Mouse (Mus musculus) thymus, adult 2 months (tissue): ENCODE results near the gene Ambra1.

Experiments used
- CTCF ChIP-seq: fragments of 200-500 bp; IDR thresholded peaks from 2 replicates; pipeline ENCODE4 v1.5.1; 2012; ENCODE audit warnings: mild to moderate bottlenecking, control low read depth, low read length, moderate library complexity, borderline replicate concordance; ENCODE audit not compliant: control insufficient read depth, poor library complexity, insufficient read depth; ENCODE audit errors: extremely low read depth
- POLR2A ChIP-seq: fragments of 200-500 bp; IDR thresholded peaks from 2 replicates; pipeline ENCODE4 v1.6.1; 2012; ENCODE audit warnings: mild to moderate bottlenecking, low read length, control low read depth, moderate library complexity; ENCODE audit not compliant: control insufficient read depth, poor library complexity, insufficient read depth; ENCODE audit errors: extremely low read depth

DNA sequence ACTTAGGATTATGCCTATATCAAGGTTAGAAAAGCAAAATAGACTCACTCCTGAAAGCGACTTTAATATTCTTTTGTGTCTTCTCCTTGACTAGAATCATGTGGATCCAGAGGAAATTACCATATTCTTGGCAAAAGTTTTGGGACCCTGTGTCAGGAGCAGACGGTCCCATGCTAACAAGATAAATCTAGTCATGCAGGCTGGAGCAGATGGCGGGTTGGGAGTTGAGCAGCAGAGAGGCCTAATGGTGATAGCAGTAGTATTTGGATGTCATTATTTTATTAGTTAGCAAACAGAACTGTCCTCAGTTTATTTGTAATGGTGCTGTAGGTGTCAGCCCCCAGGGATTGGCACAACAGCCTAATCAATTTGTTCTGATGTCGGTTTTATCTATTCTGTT lies 154.0 kb downstream of the Ambra1 start:
- TF ChIP-seq POLR2A (no peak), CTCF (no peak)
